ENCODE assay signal across 12 mouse cellular contexts in the genomic region with DNA sequence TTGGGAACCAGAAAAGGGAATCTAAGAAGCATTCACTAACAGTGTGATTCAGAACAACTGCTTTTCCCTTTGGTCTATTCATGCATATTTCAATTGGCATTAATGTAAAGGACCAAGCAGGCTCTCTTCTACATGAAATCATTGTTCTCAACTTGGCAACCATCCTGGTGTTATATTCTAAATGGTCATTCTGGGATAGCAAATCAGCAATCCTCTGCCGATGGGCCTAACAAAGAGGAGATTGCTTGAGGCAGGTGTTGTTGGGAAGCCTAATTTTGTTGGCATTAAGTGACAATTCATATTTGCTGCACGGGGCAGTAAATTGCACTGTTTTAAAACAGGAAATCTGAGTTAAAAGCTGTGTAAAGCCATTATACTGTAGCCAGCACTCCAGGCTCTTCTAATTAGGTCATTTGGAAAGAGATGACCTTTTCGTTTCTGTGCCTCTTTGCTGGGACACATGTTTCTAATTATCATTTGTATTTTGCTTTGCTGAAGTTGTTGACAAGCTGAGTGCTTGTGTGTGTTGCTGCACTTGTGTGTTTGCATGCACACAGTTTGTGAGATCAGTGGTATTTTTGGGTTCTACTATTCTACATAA.
A peak's percentile ranks its signal among the peaks of the same experiment; 100 is the strongest.
DNase-seq lines count a peak whose midpoint lies in the region; ATAC-seq lines count a peak whose summit lies in the region.
"Had no signal": no experiment of that assay in that cellular context is flagged by ENCODE, and none has a peak within 500 bp of the region (broad histone marks: within the 10 kb centered on the region; RNA-seq: fewer than 3 reads in every experiment).

No protein-coding gene starts in this region.

- intact Hi-C loops in left cerebral cortex, postnatal 36 days (cut with DNase I) = no loop called here

- no peak overlapping the region for H3K9ac ChIP-seq in hindbrain, embryonic 13.5 days
- no peak overlapping the region for H3K9ac ChIP-seq in embryonic facial prominence, embryonic 14.5 days (ENCODE audit: low read depth, low read length)
- no peak overlapping the region for H3K9ac ChIP-seq in hindbrain, embryonic 16.5 days (ENCODE audit: low read depth, low read length)

- no peak overlapping the region for H3K4me2 ChIP-seq in hindbrain, embryonic 13.5 days
- no peak overlapping the region for H3K4me2 ChIP-seq in embryonic facial prominence, embryonic 14.5 days (ENCODE audit: low read depth, low read length)
- H3K4me2 ChIP-seq in hindbrain, embryonic 16.5 days (ENCODE audit: low read length) = no peak overlapping the region

- no peaks in the 10 kb centered on the region for H3K36me3 ChIP-seq in hindbrain, embryonic 13.5 days
- no peaks in the 10 kb centered on the region for H3K36me3 ChIP-seq in hindbrain, embryonic 10.5 days
- H3K36me3 ChIP-seq in embryonic facial prominence, embryonic 14.5 days (ENCODE audit: control insufficient read depth, insufficient read depth, low read length) = no peaks in the 10 kb centered on the region
- H3K36me3 ChIP-seq in hindbrain, embryonic 16.5 days (ENCODE audit: control insufficient read depth, insufficient read depth, low read length) = no peaks in the 10 kb centered on the region

- peaks cover 24% of the 10 kb centered on the region for H3K4me1 ChIP-seq in hindbrain, embryonic 13.5 days (replicated peaks)
- no peaks in the 10 kb centered on the region for H3K4me1 ChIP-seq in hindbrain, embryonic 10.5 days (replicated peaks)
- H3K4me1 ChIP-seq in embryonic facial prominence, embryonic 14.5 days (ENCODE audit: control insufficient read depth, insufficient read depth, low read length) = peaks cover 22% of the 10 kb centered on the region
- peaks cover 3% of the 10 kb centered on the region for H3K4me1 ChIP-seq in hindbrain, embryonic 16.5 days (ENCODE audit: control insufficient read depth, insufficient read depth, low read depth, low read length)

- no peaks in the 10 kb centered on the region for H3K27me3 ChIP-seq in hindbrain, embryonic 13.5 days
- no peaks in the 10 kb centered on the region for H3K27me3 ChIP-seq in hindbrain, embryonic 10.5 days (ENCODE audit: insufficient read depth, poor library complexity, severe bottlenecking)
- no peaks in the 10 kb centered on the region for H3K27me3 ChIP-seq in embryonic facial prominence, embryonic 14.5 days (replicated peaks; ENCODE audit: control insufficient read depth, insufficient read depth, low read length)
- H3K27me3 ChIP-seq in hindbrain, embryonic 16.5 days (replicated peaks; ENCODE audit: control insufficient read depth, insufficient read depth, low read length) = no peaks in the 10 kb centered on the region
- H3K27me3 ChIP-seq: CH12.LX had no signal

- WGBS in hindbrain, embryonic 13.5 days = 30% methylated on average over 3 of the region's 3 CpGs
- 62% methylated on average over 3 of the region's 3 CpGs for WGBS in hindbrain, embryonic 10.5 days
- 23% methylated on average over 3 of the region's 3 CpGs for WGBS in embryonic facial prominence, embryonic 14.5 days
- 26% methylated on average over 3 of the region's 3 CpGs for WGBS in hindbrain, embryonic 16.5 days

- H3K9me3 ChIP-seq in hindbrain, embryonic 13.5 days = no peaks in the 10 kb centered on the region
- no peaks in the 10 kb centered on the region for H3K9me3 ChIP-seq in hindbrain, embryonic 10.5 days
- no peaks in the 10 kb centered on the region for H3K9me3 ChIP-seq in embryonic facial prominence, embryonic 14.5 days (ENCODE audit: control insufficient read depth, low read length)
- H3K9me3 ChIP-seq in hindbrain, embryonic 16.5 days (ENCODE audit: control insufficient read depth, low read length) = no peaks in the 10 kb centered on the region

- peak; percentile 43; the same call in 1 of the 2 replicates for ATAC-seq in hindbrain, embryonic 13.5 days (ENCODE audit: low FRiP score)
- 0 out of 2 replicates have a peak, but pooled peaks have one; percentile 22 for ATAC-seq in embryonic facial prominence, embryonic 14.5 days (ENCODE audit: low read depth)
- peak; percentile 56; the same call in 1 of the 2 replicates for ATAC-seq in hindbrain, embryonic 16.5 days

- no peak overlapping the region for H3K27ac ChIP-seq in hindbrain, embryonic 13.5 days
- H3K27ac ChIP-seq in hindbrain, embryonic 10.5 days = no peak overlapping the region
- H3K27ac ChIP-seq in embryonic facial prominence, embryonic 14.5 days (replicated peaks; ENCODE audit: low read depth, low read length) = peak overlapping the region; percentile 46; the same call in 1 of the 2 replicates
- H3K27ac ChIP-seq in hindbrain, embryonic 16.5 days (ENCODE audit: low read depth, low read length) = no peak overlapping the region

- H3K4me3 ChIP-seq in hindbrain, embryonic 13.5 days = no peak overlapping the region
- H3K4me3 ChIP-seq in hindbrain, embryonic 10.5 days = no peak overlapping the region
- no peak overlapping the region for H3K4me3 ChIP-seq in embryonic facial prominence, embryonic 14.5 days (ENCODE audit: low read depth, low read length)
- no peak overlapping the region for H3K4me3 ChIP-seq in hindbrain, embryonic 16.5 days (ENCODE audit: low read length)
- H3K4me3 ChIP-seq: erythroblast, embryonic 14.5 days; heart, adult 2 months had no signal

- no peak for DNase-seq in hindbrain, embryonic 10.5 days (ENCODE audit: low spot score)
- DNase-seq in embryonic facial prominence, embryonic 14.5 days (ENCODE audit: low spot score) = peak; percentile 79
- peak; percentile 9 for DNase-seq in retina, embryonic 14.5 days (ENCODE audit: low spot score)
- no peak for DNase-seq in left cerebral cortex, postnatal 36 days (ENCODE audit: low spot score in 2 of 2)
- DNase-seq in right cerebral cortex, postnatal 10 days (ENCODE audit: low spot score in 2 of 2) = no peak
- no peak for DNase-seq in left cerebral cortex, adult 9 months (ENCODE audit: low spot score in 2 of 2)
- DNase-seq: lung, postnatal 4 days had no signal

Comparison
In these comparisons a context has a peak if more than half of its experiments do, and no peak if none do; other contexts are left out.
1. DNase-seq: peak in embryonic facial prominence, embryonic 14.5 days (single experiment) and retina, embryonic 14.5 days (single experiment); none in hindbrain, embryonic 10.5 days (single experiment), left cerebral cortex, postnatal 36 days (0 of 2), right cerebral cortex, postnatal 10 days (0 of 2) and left cerebral cortex, adult 9 months (0 of 2).
2. Peak in every context shown above with its lines, with median percentiles within 50 percentile points of each other: ATAC-seq.